Mouse (Mus musculus): ENCODE data around the gene Gabrb1. TPM values are rescaled to one million over a fixed set of nuclear protein-coding genes. Genes with fewer than 3 reads are reported as not detected.

Gene Gabrb1
- polyA plus RNA-seq, 1 experiment from 2014 or later = 1.1 TPM

GRCm38 (mm10) chr5:71700468-71701272 is 42.8 kb downstream of the Gabrb1 start:
- peak overlapping the region; percentile 36 for H3K9ac ChIP-seq
- H3K4me2 ChIP-seq (replicated peaks) = peak overlapping the region; percentile 89
- WGBS = under 1% methylated on average over 46 of the region's 46 CpGs
- H3K4me1 ChIP-seq (replicated peaks) = 0 out of 2 replicates have a peak, but pooled peaks cover 5% of the 10 kb centered on the region
- H3K9me3 ChIP-seq = no peaks in the 10 kb centered on the region
- no peaks in the 10 kb centered on the region; the same call in 1 of the 2 replicates for H3K27me3 ChIP-seq (replicated peaks)
- H3K4me3 ChIP-seq (replicated peaks) = peak overlapping the region; percentile 46
- H3K36me3 ChIP-seq = no peaks in the 10 kb centered on the region
- no peak overlapping the region for H3K27ac ChIP-seq
- ATAC-seq = peak; percentile 94

- no peak overlapping the region for H3K27ac ChIP-seq
- peak overlapping the region; percentile 46 for H3K4me3 ChIP-seq (replicated peaks)
- peak; percentile 69 for ATAC-seq
- H3K36me3 ChIP-seq = no peaks in the 10 kb centered on the region
- no peaks in the 10 kb centered on the region for H3K9me3 ChIP-seq
- WGBS = 2% methylated on average over 6 of the region's 6 CpGs
- H3K4me2 ChIP-seq (replicated peaks) = peak overlapping the region; percentile 89
- H3K9ac ChIP-seq = peak overlapping the region; percentile 36
- 0 out of 2 replicates have a peak, but pooled peaks cover 5% of the 10 kb centered on the region for H3K4me1 ChIP-seq (replicated peaks)
- H3K27me3 ChIP-seq (replicated peaks) = no peaks in the 10 kb centered on the region; the same call in 1 of the 2 replicates
Measured at GRCm38 (mm10) chr5:71701273-71701614, 43.3 kb downstream of the Gabrb1 start.

GRCm38 (mm10) chr5:71732931-71733792 is 75.2 kb downstream of the Gabrb1 start:
- H3K27ac ChIP-seq = no peak overlapping the region
- no peaks in the 10 kb centered on the region for H3K9me3 ChIP-seq
- no peak for ATAC-seq
- H3K4me3 ChIP-seq (replicated peaks) = no peak overlapping the region
- H3K9ac ChIP-seq = no peak overlapping the region
- H3K27me3 ChIP-seq (replicated peaks) = no peaks in the 10 kb centered on the region
- H3K36me3 ChIP-seq = no peaks in the 10 kb centered on the region
- WGBS = 82% methylated on average over 8 of the region's 8 CpGs
- H3K4me2 ChIP-seq (replicated peaks) = no peak overlapping the region
- H3K4me1 ChIP-seq (replicated peaks) = no peaks in the 10 kb centered on the region

GRCm38 (mm10) chr5:71747411-71747810 is 89.5 kb downstream of the Gabrb1 start:
- H3K4me1 ChIP-seq (replicated peaks) = no peaks in the 10 kb centered on the region
- ATAC-seq = no peak
- H3K4me3 ChIP-seq (replicated peaks) = no peak overlapping the region
- no peak overlapping the region for H3K4me2 ChIP-seq (replicated peaks)
- H3K9me3 ChIP-seq = no peaks in the 10 kb centered on the region
- H3K27ac ChIP-seq = no peak overlapping the region
- 73% methylated on average over 2 of the region's 2 CpGs for WGBS
- H3K9ac ChIP-seq = no peak overlapping the region
- H3K36me3 ChIP-seq = no peaks in the 10 kb centered on the region
- H3K27me3 ChIP-seq (replicated peaks) = no peaks in the 10 kb centered on the region

GRCm38 (mm10) chr5:71753966-71754365 is 96.1 kb downstream of the Gabrb1 start:
- Histone ChIP-seq H3K4me2 (replicated peaks) (no peak overlapping the region), H3K36me3 (no peaks in the 10 kb centered on the region), H3K27ac (no peak overlapping the region), H3K9me3 (no peaks in the 10 kb centered on the region), H3K27me3 (replicated peaks) (no peaks in the 10 kb centered on the region), H3K9ac (no peak overlapping the region), H3K4me3 (replicated peaks) (no peak overlapping the region), H3K4me1 (replicated peaks) (no peaks in the 10 kb centered on the region)
- no peak for ATAC-seq
- 80% methylated on average over 5 of the region's 5 CpGs for WGBS

GRCm38 (mm10) chr5:71761105-71761504 is 103.2 kb downstream of the Gabrb1 start:
- ATAC-seq = no peak
- Histone ChIP-seq H3K9ac (no peak overlapping the region), H3K36me3 (no peaks in the 10 kb centered on the region), H3K4me2 (replicated peaks) (no peak overlapping the region), H3K4me3 (replicated peaks) (no peak overlapping the region), H3K27ac (no peak overlapping the region), H3K9me3 (no peaks in the 10 kb centered on the region), H3K27me3 (replicated peaks) (no peaks in the 10 kb centered on the region), H3K4me1 (replicated peaks) (no peaks in the 10 kb centered on the region)
- WGBS = 91% methylated on average over 6 of the region's 6 CpGs

GRCm38 (mm10) chr5:71781514-71782179 is 123.7 kb downstream of the Gabrb1 start:
- Histone ChIP-seq H3K36me3 (no peaks in the 10 kb centered on the region), H3K27ac (no peak overlapping the region), H3K4me3 (replicated peaks) (no peak overlapping the region), H3K9me3 (no peaks in the 10 kb centered on the region), H3K27me3 (replicated peaks) (no peaks in the 10 kb centered on the region), H3K4me2 (replicated peaks) (no peak overlapping the region), H3K9ac (no peak overlapping the region), H3K4me1 (replicated peaks) (no peaks in the 10 kb centered on the region)
- WGBS = 72% methylated on average over 2 of the region's 2 CpGs
- ATAC-seq = peak; percentile 71

- Histone ChIP-seq H3K4me3 (replicated peaks) (no peak overlapping the region), H3K27ac (no peak overlapping the region), H3K9ac (no peak overlapping the region), H3K27me3 (replicated peaks) (no peaks in the 10 kb centered on the region), H3K4me1 (replicated peaks) (no peaks in the 10 kb centered on the region), H3K4me2 (replicated peaks) (no peak overlapping the region), H3K36me3 (no peaks in the 10 kb centered on the region), H3K9me3 (no peaks in the 10 kb centered on the region)
- WGBS = 21% methylated on average over 1 of the region's 1 CpGs
- ATAC-seq = no peak
Measured at GRCm38 (mm10) chr5:71822862-71823261, 164.9 kb downstream of the Gabrb1 start.

GRCm38 (mm10) chr5:71828342-71828741 is 170.4 kb downstream of the Gabrb1 start:
- Histone ChIP-seq H3K4me2 (replicated peaks) (no peak overlapping the region), H3K9me3 (no peaks in the 10 kb centered on the region), H3K4me1 (replicated peaks) (no peaks in the 10 kb centered on the region), H3K27me3 (replicated peaks) (no peaks in the 10 kb centered on the region), H3K27ac (no peak overlapping the region), H3K9ac (no peak overlapping the region), H3K4me3 (replicated peaks) (no peak overlapping the region), H3K36me3 (no peaks in the 10 kb centered on the region)
- ATAC-seq = no peak

- no peak for ATAC-seq
- 49% methylated on average over 1 of the region's 1 CpGs for WGBS
- H3K27me3 ChIP-seq (replicated peaks) = no peaks in the 10 kb centered on the region
- no peak overlapping the region for H3K27ac ChIP-seq
- no peaks in the 10 kb centered on the region for H3K4me1 ChIP-seq (replicated peaks)
- H3K36me3 ChIP-seq = no peaks in the 10 kb centered on the region
- no peak overlapping the region for H3K4me3 ChIP-seq (replicated peaks)
- no peak overlapping the region for H3K4me2 ChIP-seq (replicated peaks)
- no peaks in the 10 kb centered on the region for H3K9me3 ChIP-seq
- H3K9ac ChIP-seq = no peak overlapping the region
Measured at GRCm38 (mm10) chr5:71828996-71829395, 171.1 kb downstream of the Gabrb1 start.

- Histone ChIP-seq H3K36me3 (no peaks in the 10 kb centered on the region), H3K27ac (no peak overlapping the region), H3K9ac (no peak overlapping the region), H3K4me2 (replicated peaks) (no peak overlapping the region), H3K27me3 (replicated peaks) (no peaks in the 10 kb centered on the region), H3K9me3 (no peaks in the 10 kb centered on the region), H3K4me3 (replicated peaks) (no peak overlapping the region), H3K4me1 (replicated peaks) (no peaks in the 10 kb centered on the region)
- no peak for ATAC-seq
- 64% methylated on average over 2 of the region's 2 CpGs for WGBS
Measured at GRCm38 (mm10) chr5:71830342-71830741, 172.4 kb downstream of the Gabrb1 start.

- no peak for ATAC-seq
Measured at GRCm38 (mm10) chr5:71842241-71842640, 184.3 kb downstream of the Gabrb1 start.

More at GRCm38 (mm10) chr5:71842241-71842640, 184.3 kb downstream of the Gabrb1 start:
- Histone ChIP-seq H3K4me2 (replicated peaks) (no peak overlapping the region), H3K9ac (no peak overlapping the region), H3K27ac (no peak overlapping the region), H3K27me3 (replicated peaks) (no peaks in the 10 kb centered on the region), H3K4me3 (replicated peaks) (no peak overlapping the region), H3K36me3 (no peaks in the 10 kb centered on the region), H3K9me3 (no peaks in the 10 kb centered on the region), H3K4me1 (replicated peaks) (no peaks in the 10 kb centered on the region)
